Mouse (Mus musculus) C2C12 (cell line): ENCODE results near the gene Olfr1480.

ENCODE experiments used
- CEBPB ChIP-seq: IDR thresholded peaks from one replicate; pipeline ENCODE4 v1.6.1; 2011; ENCODE audit warnings: low read depth, mild to moderate bottlenecking, control low read depth, moderate library complexity
- CTCF ChIP-seq: IDR thresholded peaks from one replicate; pipeline ENCODE4 v1.5.1; 2011; ENCODE audit not compliant: control insufficient read depth, insufficient read depth, insufficient read length
- FOSL1 ChIP-seq: IDR thresholded peaks from one replicate; pipeline ENCODE4 v1.8.0; 2011; ENCODE audit warnings: mild to moderate bottlenecking, low read length; ENCODE audit not compliant: poor library complexity, insufficient read depth, severe bottlenecking
- MAX ChIP-seq: IDR thresholded peaks from one replicate; pipeline ENCODE4 v1.6.1; 2011; ENCODE audit warnings: mild to moderate bottlenecking, control low read depth
- MYOD1 ChIP-seq: IDR thresholded peaks from one replicate; pipeline ENCODE4 v1.6.1; 2011; ENCODE audit warnings: low read depth; ENCODE audit not compliant: control insufficient read depth, insufficient read length
- MYOG ChIP-seq: IDR thresholded peaks from one replicate; pipeline ENCODE4 v1.6.1; 2011; ENCODE audit not compliant: control insufficient read depth, insufficient read length; ENCODE audit errors: extremely low read depth
- USF1 ChIP-seq: IDR thresholded peaks from one replicate; pipeline ENCODE4 v1.6.1; 2011; ENCODE audit warnings: low read depth, mild to moderate bottlenecking, control low read depth, moderate library complexity

DNA sequence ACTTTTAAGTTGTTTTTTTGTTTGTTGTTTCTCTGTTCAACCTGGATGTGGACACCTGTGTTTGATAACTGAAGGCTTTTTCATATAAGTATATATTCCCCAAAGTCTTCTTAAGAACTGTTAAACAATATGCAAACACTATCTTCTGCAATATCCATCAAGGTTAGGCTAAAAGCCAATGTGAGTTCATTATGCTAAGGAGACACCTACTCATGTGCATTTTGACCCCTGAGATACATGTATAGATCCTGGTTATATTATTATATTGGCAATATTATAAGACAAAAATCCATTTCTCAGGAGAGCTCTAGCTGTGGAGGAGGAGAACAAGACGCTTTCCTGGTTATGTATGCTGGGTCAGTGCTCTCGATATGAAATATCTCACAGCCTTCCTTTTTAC, at the start of gene Olfr1480:
- no peak for TF ChIP-seq CTCF
- no peak for TF ChIP-seq MYOD1
- no peak for TF ChIP-seq MYOG
- TF ChIP-seq USF1: no peak
- no peak for TF ChIP-seq MAX
- no peak for TF ChIP-seq CEBPB
- TF ChIP-seq FOSL1: no peak
